Mouse (Mus musculus) layer of hippocampus, adult 2 months (tissue): ENCODE measurements around the gene Ppil1. TPM values are rescaled to one million over a fixed set of nuclear protein-coding genes. Genes with fewer than 3 reads are reported as not detected.
"Not testable (repeated sequence)": the region's sequence is repeated elsewhere in the genome, so short reads cannot be mapped to it uniquely, and the experiment has no call there.

Experiments
- DNase-seq, 2 experiments: peaks; one replicate each; pipeline ENCODE4 v3.0.0; 2022; ENCODE audit warnings: low spot score in 2 of 2
- H3K27ac ChIP-seq: fragments of 200-600 bp; 2 replicates; pipeline ENCODE4 v1.8.1; 2022
- H3K4me3 ChIP-seq: fragments of 200-600 bp; 2 replicates; pipeline ENCODE4 v1.8.1; 2022; ENCODE audit warnings: mild to moderate bottlenecking
- CTCF ChIP-seq: fragments of 200-600 bp; conservative IDR thresholded peaks from 2 replicates; pipeline ENCODE4 v1.8.1; 2022; ENCODE audit warnings: antibody characterized with exemption, mild to moderate bottlenecking, moderate library complexity
- total RNA-seq, 2 experiments: library from RNA; stranded (reverse); gene quantifications; 2 replicates each; pipeline ENCODE4 v1.2.3; 2021

Ppil1 gene
- total RNA-seq, 2 experiments from 2014 or later: 14.8 to 16.2 TPM

GRCm38 (mm10) chr17:29257001-29257511, 6.9 kb downstream of the Ppil1 start:
- no peak for TF ChIP-seq CTCF
- Histone ChIP-seq H3K4me3 (no peak overlapping the region), H3K27ac (no peak overlapping the region)
- DNase-seq: no peak

- no peak overlapping the region for H3K27ac ChIP-seq
- no peak for TF ChIP-seq CTCF
- no peak overlapping the region for H3K4me3 ChIP-seq
- DNase-seq: no peak
These were observed 7.5 kb downstream of the Ppil1 start for GRCm38 (mm10) chr17:29256507-29256906.

GRCm38 (mm10) chr17:29254784-29255183, 9.2 kb downstream of the Ppil1 start:
- not testable (repeated sequence) for H3K4me3 ChIP-seq, DNase-seq, H3K27ac ChIP-seq

DNA sequence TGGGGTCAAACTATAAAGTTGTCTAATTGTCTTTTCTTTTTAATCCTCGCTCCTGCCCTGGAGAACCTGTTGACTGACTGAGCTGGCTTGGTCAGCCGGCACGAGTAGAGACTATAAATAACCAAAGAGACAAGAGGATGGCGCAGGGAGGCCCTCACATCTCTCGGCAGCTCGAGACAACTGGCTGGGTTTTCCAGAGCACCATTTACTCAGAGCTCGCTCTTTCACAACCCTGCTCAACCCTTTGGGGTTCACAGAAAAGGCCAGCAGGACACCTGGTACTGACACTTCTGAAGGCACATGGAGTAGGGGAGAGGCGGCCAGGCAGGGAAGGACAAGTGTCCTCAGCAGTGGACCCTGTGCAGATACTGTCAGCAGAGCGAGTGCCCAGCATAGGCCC, 10.3 kb downstream of the Ppil1 start:
- no peak overlapping the region for H3K4me3 ChIP-seq
- no peak for DNase-seq
- no peak overlapping the region for H3K27ac ChIP-seq
- no peak for TF ChIP-seq CTCF

GRCm38 (mm10) chr17:29253236-29253635, 10.8 kb downstream of the Ppil1 start:
- no peak overlapping the region for H3K27ac ChIP-seq
- TF ChIP-seq CTCF: no peak
- no peak for DNase-seq
- no peak overlapping the region for H3K4me3 ChIP-seq

DNA sequence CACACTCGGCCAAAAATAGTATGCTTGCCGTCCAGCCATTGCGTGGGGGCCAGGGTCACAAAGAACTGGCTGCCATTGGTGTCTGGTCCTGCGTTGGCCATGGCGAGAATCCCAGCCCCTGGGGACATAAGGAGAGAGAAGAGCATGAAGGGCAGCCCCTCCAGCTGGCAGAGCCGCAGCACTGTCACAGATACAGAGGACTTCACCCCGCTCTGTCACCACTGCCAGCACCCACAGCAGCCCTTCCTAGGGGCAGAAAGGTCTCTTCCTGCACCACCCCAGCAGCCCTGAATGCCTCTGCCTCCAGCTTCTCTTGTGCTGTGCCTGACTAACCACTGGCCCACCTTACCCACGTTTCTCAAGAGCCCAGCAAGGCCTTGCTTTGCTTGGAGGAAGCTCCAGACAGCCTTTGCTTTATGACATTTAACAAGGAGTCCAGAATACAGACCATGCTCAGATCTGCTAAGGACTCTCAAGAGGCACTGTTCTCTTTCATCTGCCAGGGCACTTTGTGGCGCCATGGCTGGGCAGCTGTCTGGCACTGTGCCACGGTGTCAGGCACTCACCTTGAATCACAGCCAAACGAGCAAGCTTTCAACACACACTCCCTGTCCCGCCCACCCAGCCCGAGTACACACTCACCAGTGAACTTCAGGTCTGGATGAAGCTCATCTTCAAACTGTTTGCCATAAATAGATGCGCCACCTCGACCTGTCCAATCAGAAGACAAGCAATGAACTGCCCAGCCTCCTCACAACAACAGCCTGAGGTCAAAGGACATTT, 12.2 kb downstream of the Ppil1 start:
- no peak for TF ChIP-seq CTCF
- Histone ChIP-seq H3K4me3 (no peak overlapping the region), H3K27ac (no peak overlapping the region)
- DNase-seq: no peak

GRCm38 (mm10) chr17:29251006-29251405, 13.0 kb downstream of the Ppil1 start:
- DNase-seq, H3K4me3 ChIP-seq, H3K27ac ChIP-seq: not testable (repeated sequence)

- peak; percentile 62 for TF ChIP-seq CTCF
- no peak overlapping the region for H3K27ac ChIP-seq
- no peak overlapping the region for H3K4me3 ChIP-seq
- no peak for DNase-seq
These were observed 14.5 kb downstream of the Ppil1 start for GRCm38 (mm10) chr17:29249512-29249911.

DNA sequence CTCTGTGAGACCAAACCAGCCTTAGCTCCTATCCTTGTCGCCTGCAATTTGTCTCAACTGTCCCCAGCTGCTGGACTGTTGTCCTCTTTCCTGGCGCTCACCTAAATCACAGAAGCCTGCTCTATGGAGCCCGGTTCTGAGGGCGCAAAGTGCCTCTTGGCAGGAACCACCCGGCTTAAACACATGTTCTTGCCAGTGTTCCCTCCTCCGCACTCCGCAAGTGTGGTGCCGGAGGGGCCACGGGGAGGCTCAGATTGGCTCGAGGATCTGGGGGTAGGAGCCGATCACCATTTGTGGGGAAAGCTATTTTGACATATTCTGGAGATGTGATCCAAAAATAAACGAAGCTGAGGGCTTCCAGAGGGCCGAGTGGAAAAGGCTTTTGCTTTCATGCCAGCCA, 16.1 kb downstream of the Ppil1 start:
- Histone ChIP-seq H3K27ac (peak overlapping the region; percentile 2), H3K4me3 (no peak overlapping the region)
- no peak for TF ChIP-seq CTCF
- no peak for DNase-seq

- peak; percentile 87 for TF ChIP-seq CTCF
- H3K4me3 ChIP-seq: no peak overlapping the region
- peak overlapping the region; percentile 28; the same call in 1 of the 2 replicates for H3K27ac ChIP-seq
- peak in 1 of 2 experiments; percentile 39 for DNase-seq
These were observed 17.4 kb downstream of the Ppil1 start for GRCm38 (mm10) chr17:29246602-29247001.

- no peak overlapping the region; the same call in 1 of the 2 replicates for H3K27ac ChIP-seq
- H3K4me3 ChIP-seq: no peak overlapping the region
- no peak for DNase-seq
- TF ChIP-seq CTCF: no peak
These were observed 18.3 kb downstream of the Ppil1 start for GRCm38 (mm10) chr17:29245725-29246124.

- Histone ChIP-seq H3K27ac (no peak overlapping the region), H3K4me3 (no peak overlapping the region)
- no peak for DNase-seq
- no peak for TF ChIP-seq CTCF
These were observed 19.1 kb downstream of the Ppil1 start for GRCm38 (mm10) chr17:29244912-29245311.

GRCm38 (mm10) chr17:29238421-29238945, 25.5 kb downstream of the Ppil1 start:
- DNase-seq: no peak
- TF ChIP-seq CTCF: no peak
- H3K4me3 ChIP-seq: peak overlapping the region; percentile 63
- H3K27ac ChIP-seq: peak overlapping the region; percentile 65

GRCm38 (mm10) chr17:29237772-29238420, 26.1 kb downstream of the Ppil1 start, which contains the start of gene Cpne5:
Cpne5 (minus strand) TSS chr17:29238167.
- peak in 1 of 2 experiments; percentile 34 for DNase-seq
- H3K4me3 ChIP-seq: peak within 1 kb of the TSS; percentile 63
- peak within 1 kb of the TSS; percentile 65 for H3K27ac ChIP-seq
- TF ChIP-seq CTCF: 0 out of 2 replicates have a peak, but pooled peaks have one; percentile 3
